Mouse (Mus musculus) heart, postnatal 10 days (tissue): ENCODE data around the gene Fxyd3. TPM values are rescaled to one million over a fixed set of nuclear protein-coding genes. Genes with fewer than 3 reads are reported as not detected.

ENCODE experiments used
- DNase-seq, 2 experiments: peaks; one replicate each; pipeline ENCODE4 v3.0.0; 2021
- intact Hi-C: fragments of 180-260 bp; cut with DNase I; formaldehyde crosslinking; loops from one replicate; pipeline ENCODE4 v1.15.1; 2025
- total RNA-seq, 2 experiments: library from RNA; stranded (reverse); gene quantifications; 2 replicates each; pipeline ENCODE4 v1.2.3; 2021

Gene Fxyd3
- total RNA-seq, 2 experiments from 2014 or later = 2.8 to 5.1 TPM

GRCm38 (mm10) chr7:31074061-31074712 lies 2.3 kb downstream of the Fxyd3 start:
- intact Hi-C loops = no loop called here
- no peak for DNase-seq

GRCm38 (mm10) chr7:31073546-31073945 lies 3.0 kb downstream of the Fxyd3 start:
- intact Hi-C loops = no loop called here
- DNase-seq = no peak

- DNase-seq = no peak
- intact Hi-C loops = no loop called here
These were observed 4.2 kb downstream of the Fxyd3 start for GRCm38 (mm10) chr7:31072326-31072725.

GRCm38 (mm10) chr7:31070324-31070723 lies 6.2 kb downstream of the Fxyd3 start:
- intact Hi-C loops = no loop called here
- DNase-seq = no peak

GRCm38 (mm10) chr7:31069491-31069890 lies 7.0 kb downstream of the Fxyd3 start:
- DNase-seq = no peak
- intact Hi-C loops = no loop called here

GRCm38 (mm10) chr7:31067836-31068235 lies 8.7 kb downstream of the Fxyd3 start:
- intact Hi-C loops = no loop called here
- DNase-seq = peak; percentile 47 to 63

GRCm38 (mm10) chr7:31063074-31063560 lies 13.4 kb downstream of the Fxyd3 start:
- intact Hi-C loops = no loop called here
- no peak for DNase-seq

GRCm38 (mm10) chr7:31060621-31061010 lies 15.9 kb downstream of the Fxyd3 start:
- intact Hi-C loops = no loop called here
- DNase-seq = no peak

- no peak for DNase-seq
- intact Hi-C loops = loop anchor here (1.0 to 5.0 kb wide), 3 partner anchors 18 to 117 kb away; no protein-coding TSS in a partner anchor
These were observed 16.4 kb downstream of the Fxyd3 start for GRCm38 (mm10) chr7:31059919-31060620.

GRCm38 (mm10) chr7:31059108-31059507 lies 17.4 kb downstream of the Fxyd3 start, which contains the start of gene Lgi4:
TSS of gene Lgi4 (plus strand) at chr7:31059342.
- intact Hi-C loops = loop anchor here (1.0 to 5.0 kb wide), 3 partner anchors 19 to 118 kb away; no protein-coding TSS in a partner anchor

GRCm38 (mm10) chr7:31058211-31058610 lies 18.3 kb downstream of the Fxyd3 start:
- intact Hi-C loops = loop anchor here (5.0 kb wide), 1 partner anchor 119 kb away; no protein-coding TSS in a partner anchor

More at GRCm38 (mm10) chr7:31059108-31059507, 17.4 kb downstream of the Fxyd3 start, which contains the start of gene Lgi4:
- peak; percentile 93 to 95 for DNase-seq

GRCm38 (mm10) chr7:31057730-31058129 lies 18.8 kb downstream of the Fxyd3 start:
- no peak for DNase-seq
- intact Hi-C loops = loop anchor here (5.0 kb wide), 1 partner anchor 120 kb away; no protein-coding TSS in a partner anchor

More at GRCm38 (mm10) chr7:31058211-31058610, 18.3 kb downstream of the Fxyd3 start:
- no peak for DNase-seq

- DNase-seq = no peak
- intact Hi-C loops = loop anchor here (5.0 kb wide), 1 partner anchor 120 kb away; no protein-coding TSS in a partner anchor
These were observed 19.4 kb downstream of the Fxyd3 start, which contains the start of gene Fxyd1 for GRCm38 (mm10) chr7:31057071-31057470. TSS of gene Fxyd1 (minus strand) at chr7:31057199.

- intact Hi-C loops = loop anchor here (5.0 kb wide), 1 partner anchor 121 kb away; no protein-coding TSS in a partner anchor
- DNase-seq = no peak
These were observed 20.1 kb downstream of the Fxyd3 start for GRCm38 (mm10) chr7:31056448-31056847.

- peak; percentile 49 to 61 for DNase-seq
- intact Hi-C loops = loop anchor here (5.0 kb wide), 1 partner anchor 121 kb away; no protein-coding TSS in a partner anchor
These were observed 20.6 kb downstream of the Fxyd3 start for GRCm38 (mm10) chr7:31055883-31056282.

- intact Hi-C loops = loop anchor here (5.0 kb wide), 1 partner anchor 122 kb away; no protein-coding TSS in a partner anchor
- peak; percentile 94 for DNase-seq
These were observed 21.1 kb downstream of the Fxyd3 start for GRCm38 (mm10) chr7:31055354-31055824.

GRCm38 (mm10) chr7:31054661-31055320 lies 21.7 kb downstream of the Fxyd3 start:
- peak; percentile 81 to 82 for DNase-seq
- intact Hi-C loops = loop anchor here (5.0 kb wide), 1 partner anchor 123 kb away; no protein-coding TSS in a partner anchor

GRCm38 (mm10) chr7:31053882-31054447 lies 22.5 kb downstream of the Fxyd3 start:
- DNase-seq = peak in 1 of 2 experiments; percentile 43
- intact Hi-C loops = no loop called here

- DNase-seq = peak; percentile 51 to 67
- intact Hi-C loops = no loop called here
These were observed 23.7 kb downstream of the Fxyd3 start for GRCm38 (mm10) chr7:31052636-31053434.
